Mouse (Mus musculus): ENCODE data around the gene Gm10153. TPM values are rescaled to one million over a fixed set of nuclear protein-coding genes. Genes with fewer than 3 reads are reported as not detected.

Gene Gm10153
- polyA plus RNA-seq (2012; rRNA removed): not detected in 2 replicates

DNA sequence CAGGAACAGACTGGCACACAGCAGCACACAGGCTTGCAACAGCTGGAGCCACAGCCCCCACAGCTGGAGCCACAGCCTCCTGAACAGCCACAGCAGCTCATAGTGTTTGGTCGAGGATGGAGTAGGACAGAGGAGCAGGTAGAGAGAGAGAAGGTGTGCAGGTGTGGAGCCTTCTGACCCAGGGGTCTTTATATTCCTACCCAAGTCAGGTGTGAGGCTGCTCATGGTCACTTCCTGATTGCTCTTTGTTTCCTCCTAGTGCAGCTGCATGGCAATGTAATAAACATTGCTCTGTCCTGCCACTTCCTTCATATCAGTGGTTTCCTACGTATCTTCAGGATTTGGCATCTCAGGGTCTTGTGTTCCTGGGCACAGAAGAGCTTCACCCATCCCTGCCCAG lies at the start of gene Gm10153:
TSS of gene Gm10153 (minus strand) at position 101 of the 400 bp plus-strand sequence.

DNA sequence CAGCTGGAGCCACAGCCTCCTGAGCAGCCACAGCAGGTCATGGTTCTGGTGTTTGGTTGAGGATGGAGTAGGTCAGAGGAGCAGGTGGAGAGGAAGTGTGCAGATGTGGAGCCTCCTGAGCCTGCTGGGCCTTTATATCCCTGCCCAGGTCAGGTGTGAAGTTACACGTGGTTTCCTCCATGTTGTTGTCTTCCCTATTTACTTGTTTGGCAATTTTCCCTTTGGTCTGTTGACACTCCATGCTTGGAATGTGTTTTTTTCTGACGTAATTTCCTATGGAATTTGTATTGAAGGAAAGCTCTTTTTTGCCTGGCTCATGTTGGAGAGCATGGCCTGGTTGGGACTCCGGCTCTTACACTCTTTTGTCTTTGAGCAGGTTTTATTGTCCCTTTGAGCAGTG lies 39.7 kb upstream of the Gm10153 start, which contains the start of gene Krtap5-5:
TSS of gene Krtap5-5 (minus strand) at position 101 of the 400 bp plus-strand sequence.

DNA sequence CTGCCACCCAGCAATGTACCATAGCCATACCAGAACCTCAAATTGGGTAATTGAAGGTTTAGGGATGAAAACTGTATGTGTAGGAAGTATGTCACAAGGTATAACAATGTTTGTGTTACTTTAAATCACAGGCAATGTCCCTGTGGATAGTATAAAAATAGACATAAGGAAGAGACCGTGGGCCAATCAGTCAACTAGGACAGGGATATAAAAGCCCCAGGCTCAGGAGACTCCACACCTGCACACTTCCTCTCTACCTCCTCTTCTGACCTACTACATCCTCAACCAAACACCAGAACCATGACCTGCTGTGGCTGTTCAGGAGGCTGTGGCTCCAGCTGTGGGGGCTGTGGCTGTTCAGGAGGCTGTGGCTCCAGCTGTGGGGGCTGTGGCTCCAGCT lies 21.4 kb upstream of the Gm10153 start, which contains the start of gene Gm7579:
TSS of gene Gm7579 (plus strand) at position 301 of the 400 bp plus-strand sequence.

DNA sequence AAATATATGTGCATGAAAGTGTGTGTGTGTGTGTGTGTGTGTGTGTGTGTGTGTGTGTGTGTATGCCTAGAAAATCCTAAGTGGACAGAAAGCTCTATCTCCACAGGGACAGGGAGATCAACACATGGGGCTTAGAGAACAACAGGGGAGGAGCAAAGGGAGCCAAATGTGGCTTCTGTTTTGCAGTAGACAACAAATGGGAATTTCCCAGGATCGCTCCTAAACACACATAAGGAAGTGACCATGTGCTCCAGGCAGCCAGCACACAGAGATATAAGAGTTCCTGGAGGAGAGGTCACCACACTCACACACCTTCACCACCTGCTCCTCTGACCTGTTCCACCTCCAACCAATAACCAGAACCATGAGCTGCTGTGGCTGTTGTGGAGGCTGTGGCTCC lies 10.9 kb upstream of the Gm10153 start, which contains the start of gene Krtap5-3:
TSS of gene Krtap5-3 (plus strand) at position 301 of the 400 bp plus-strand sequence.

DNA sequence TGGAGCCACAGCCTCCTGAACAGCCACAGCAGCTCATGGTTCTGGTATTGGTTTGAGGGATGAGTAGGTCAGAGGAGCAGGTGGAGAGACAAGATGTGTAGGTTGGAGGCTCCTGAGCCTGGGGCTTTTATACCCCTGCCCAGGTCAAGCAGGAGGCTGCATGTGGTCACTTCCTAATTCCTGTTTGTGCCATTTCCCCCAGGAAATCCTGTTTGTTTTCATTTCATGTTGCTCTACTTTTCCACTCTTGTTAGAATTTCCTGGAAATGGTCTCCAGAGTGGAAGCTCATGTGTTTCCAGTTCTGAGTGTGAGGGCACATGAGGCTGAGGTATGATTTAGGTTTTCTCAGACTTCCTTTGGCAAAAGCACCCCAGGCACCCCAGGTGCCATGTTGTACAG lies 14.3 kb downstream of the Gm10153 start, which contains the start of gene Krtap5-2:
TSS of gene Krtap5-2 (minus strand) at position 101 of the 400 bp plus-strand sequence.

DNA sequence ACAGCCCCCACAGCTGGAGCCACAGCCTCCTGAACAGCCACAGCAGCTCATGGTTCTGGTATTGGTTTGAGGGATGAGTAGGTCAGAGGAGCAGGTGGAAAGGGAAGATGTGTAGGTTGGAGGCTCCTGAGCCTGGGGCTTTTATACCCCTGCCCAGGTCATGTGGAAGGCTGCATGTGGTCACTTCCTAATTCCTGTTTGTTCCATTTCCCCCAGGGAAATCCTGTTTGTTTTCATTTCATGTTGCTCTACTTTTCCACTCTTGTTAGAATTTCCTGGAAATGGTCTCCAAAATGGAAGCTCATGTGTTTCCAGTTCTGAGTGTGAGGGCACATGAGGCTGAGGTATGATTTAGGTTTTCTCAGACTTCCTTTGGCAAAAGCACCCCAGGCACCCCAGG lies 24.6 kb downstream of the Gm10153 start, which contains the start of gene Gm4553:
TSS of gene Gm4553 (minus strand) at position 101 of the 400 bp plus-strand sequence.

DNA sequence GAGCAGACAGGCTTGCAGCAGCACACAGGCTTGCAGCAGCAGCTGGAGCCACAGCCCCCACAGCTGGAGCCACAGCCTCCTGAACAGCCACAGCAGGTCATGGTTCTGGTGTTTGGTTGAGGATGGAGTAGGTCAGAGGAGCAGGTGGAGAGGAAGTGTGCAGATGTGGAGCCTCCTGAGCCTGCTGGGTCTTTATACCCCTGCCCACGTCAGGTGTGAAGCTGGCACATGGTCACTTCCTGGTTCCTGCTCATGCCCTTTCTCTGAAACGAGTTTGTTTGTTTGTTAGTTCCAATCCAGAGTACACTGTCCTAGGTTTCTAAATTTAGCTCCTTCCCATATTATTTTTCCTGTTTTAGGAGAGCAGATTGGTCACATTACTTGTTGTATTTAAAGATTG lies 33.2 kb downstream of the Gm10153 start, which contains the start of gene Gm29735:
TSS of gene Gm29735 (minus strand) at position 101 of the 400 bp plus-strand sequence.

DNA sequence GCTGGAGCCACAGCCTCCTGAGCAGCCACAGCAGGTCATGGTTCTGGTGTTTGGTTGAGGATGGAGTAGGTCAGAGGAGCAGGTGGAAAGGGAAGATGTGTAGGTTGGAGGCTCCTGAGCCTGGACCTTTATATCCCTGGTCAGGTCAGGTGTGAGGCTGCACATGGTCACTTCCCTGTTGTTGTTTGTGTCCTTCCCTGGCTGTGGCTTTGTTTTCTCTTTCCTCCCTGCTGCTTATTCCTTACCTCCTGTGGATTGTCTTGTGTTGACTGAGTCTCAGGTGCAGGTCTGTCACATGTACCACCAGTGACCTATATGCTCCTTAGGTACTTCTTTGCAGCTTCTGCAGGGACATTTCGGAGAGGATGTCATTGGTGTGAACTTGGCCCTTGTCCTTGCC lies 45.7 kb downstream of the Gm10153 start, which contains the start of gene Gm45337:
TSS of gene Gm45337 (minus strand) at position 101 of the 400 bp plus-strand sequence.

Other genes starting within 250 kb of the Gm10153 start
- 128 and 141 TPM in 2 replicates for gene Brsk2, start 240.6 kb downstream of the Gm10153 start, polyA plus RNA-seq (2012; rRNA removed)
- 39.0 and 41.2 TPM in 2 replicates for gene Mob2, start 129.3 kb downstream of the Gm10153 start, polyA plus RNA-seq (2012; rRNA removed)
- gene Dusp8, start 94.5 kb downstream of the Gm10153 start, polyA plus RNA-seq (2012; rRNA removed): 88.4 and 113 TPM in 2 replicates
- gene Gm45618, start 69.7 kb downstream of the Gm10153 start, polyA plus RNA-seq (2012; rRNA removed): not detected in 2 replicates
- gene Gm39115, start 54.4 kb downstream of the Gm10153 start, polyA plus RNA-seq (2012; rRNA removed): not detected in 2 replicates
- not detected in 2 replicates for gene Gm45337, start 45.8 kb downstream of the Gm10153 start, polyA plus RNA-seq (2012; rRNA removed)
- not detected in 2 replicates for gene Gm29735, start 33.3 kb downstream of the Gm10153 start, polyA plus RNA-seq (2012; rRNA removed)
- not detected in 2 replicates for gene Gm4553, start 24.6 kb downstream of the Gm10153 start, polyA plus RNA-seq (2012; rRNA removed)
- not detected in 2 replicates for gene Krtap5-2, start 14.4 kb downstream of the Gm10153 start, polyA plus RNA-seq (2012; rRNA removed)
- gene Krtap5-3, start 11.0 kb upstream of the Gm10153 start, polyA plus RNA-seq (2012; rRNA removed): not detected in 2 replicates
- gene Gm7579, start 21.5 kb upstream of the Gm10153 start, polyA plus RNA-seq (2012; rRNA removed): 0.13 TPM in 1 of 2 replicates, not detected in the other
- gene Krtap5-5, start 39.6 kb upstream of the Gm10153 start, polyA plus RNA-seq (2012; rRNA removed): not detected in 2 replicates
- not detected in 2 replicates for gene Gm40460, start 50.7 kb upstream of the Gm10153 start, polyA plus RNA-seq (2012; rRNA removed)
- not detected in 2 replicates for gene Gm2431, start 68.0 kb upstream of the Gm10153 start, polyA plus RNA-seq (2012; rRNA removed)
- gene Gm4559, start 84.0 kb upstream of the Gm10153 start, polyA plus RNA-seq (2012; rRNA removed): not detected in 2 replicates
- not detected in 2 replicates for gene Krtap5-1, start 106.7 kb upstream of the Gm10153 start, polyA plus RNA-seq (2012; rRNA removed)
- not detected in 2 replicates for gene Krtap5-4, start 113.2 kb upstream of the Gm10153 start, polyA plus RNA-seq (2012; rRNA removed)
- gene Ifitm10, start 183.4 kb upstream of the Gm10153 start, polyA plus RNA-seq (2012; rRNA removed): 6.9 and 7.4 TPM in 2 replicates
- 0.28 and 0.48 TPM in 2 replicates for gene Gm49369, start 192.3 kb upstream of the Gm10153 start, polyA plus RNA-seq (2012; rRNA removed)
- gene Ctsd, start 197.6 kb upstream of the Gm10153 start, polyA plus RNA-seq (2012; rRNA removed): 186 and 196 TPM in 2 replicates
- gene Syt8, start 244.5 kb upstream of the Gm10153 start, polyA plus RNA-seq (2012; rRNA removed): 0.11 and 3.3 TPM in 2 replicates

All from central nervous system, embryonic 18 days (tissue).